Mouse (Mus musculus) olfactory bulb, adult 2 months (tissue): Measurements from ENCODE around the gene Stip1.

Source experiments
- CTCF ChIP-seq: fragments of 200-500 bp; IDR thresholded peaks from 2 replicates; pipeline ENCODE4 v1.5.1; 2012; ENCODE audit warnings: low read depth, mild to moderate bottlenecking, low read length, moderate library complexity; ENCODE audit not compliant: insufficient read depth
- POLR2A ChIP-seq: fragments of 200-500 bp; IDR thresholded peaks from 2 replicates; pipeline ENCODE4 v1.6.1; 2012; ENCODE audit warnings: mild to moderate bottlenecking, low read depth, low read length, moderate library complexity; ENCODE audit not compliant: insufficient read depth

DNA sequence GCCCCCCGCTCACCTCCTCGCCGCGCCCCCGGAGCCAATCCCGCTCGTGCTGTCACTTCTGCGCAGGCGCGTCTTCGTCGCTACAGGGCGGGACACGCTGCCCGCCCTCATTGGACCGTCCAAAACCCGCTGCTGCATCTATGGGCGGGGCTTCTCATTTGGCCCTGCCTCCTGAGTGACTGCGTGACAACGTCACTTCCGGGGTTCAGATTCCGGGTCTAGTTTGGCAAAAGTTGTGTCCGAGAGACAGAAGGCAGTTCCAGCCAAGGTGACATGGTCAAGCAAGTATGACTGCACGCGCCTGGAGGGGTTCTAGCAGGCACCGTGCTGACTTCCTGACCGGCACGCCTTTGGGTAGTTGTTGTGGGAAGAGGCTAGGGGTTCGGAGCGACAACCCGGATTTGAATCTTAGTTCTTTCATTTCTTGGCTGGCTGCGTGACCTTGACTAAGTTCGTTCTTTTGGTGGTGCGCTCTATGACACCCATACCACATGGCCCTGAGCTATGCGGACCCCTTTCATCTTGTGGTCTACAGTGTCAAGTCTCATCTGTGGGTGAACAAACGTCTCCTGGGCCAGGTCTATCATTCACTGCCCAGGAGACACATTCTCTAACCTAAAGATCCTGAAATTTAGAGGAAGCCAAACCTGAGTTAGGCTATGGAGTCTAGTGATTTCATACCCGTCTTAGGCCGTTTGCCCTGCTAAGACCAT, 59.2 kb downstream of the Stip1 start, which contains the start of gene Fkbp2:
- TF ChIP-seq CTCF (no peak), POLR2A (peak; percentile 69)
